Mouse (Mus musculus) lung, adult 18-20 months (tissue): ENCODE data around the gene March2.

ENCODE experiments used
- DNase-seq, 2 experiments: peaks; one replicate each; pipeline ENCODE4 v3.0.0; 2022; ENCODE audit warnings: mixed read lengths in 2 of 2

The March2 gene

GRCm38 (mm10) chr17:33717246-33717645 is 1.2 kb downstream of the March2 start:
- DNase-seq: no peak

- DNase-seq: no peak
Observed at GRCm38 (mm10) chr17:33714779-33715178, 3.7 kb downstream of the March2 start.

- DNase-seq: no peak
Observed at GRCm38 (mm10) chr17:33713271-33713670, 5.2 kb downstream of the March2 start.

- no peak for DNase-seq
Observed at GRCm38 (mm10) chr17:33709834-33710233, 8.6 kb downstream of the March2 start.

GRCm38 (mm10) chr17:33703091-33703490 is 15.4 kb downstream of the March2 start:
- no peak for DNase-seq

GRCm38 (mm10) chr17:33702178-33702577 is 16.3 kb downstream of the March2 start:
- no peak for DNase-seq

GRCm38 (mm10) chr17:33695471-33695870 is 23.0 kb downstream of the March2 start:
- no peak for DNase-seq

GRCm38 (mm10) chr17:33686760-33687159 is 31.7 kb downstream of the March2 start, which contains the start of gene Hnrnpm:
Gene Hnrnpm (minus strand): TSS chr17:33686860.
- no peak for DNase-seq

- DNase-seq: peak; percentile 98 to 99
Observed at GRCm38 (mm10) chr17:33685249-33685653, 33.2 kb downstream of the March2 start.

- peak; percentile 69 to 70 for DNase-seq
Observed at GRCm38 (mm10) chr17:33684671-33685231, 33.7 kb downstream of the March2 start.

GRCm38 (mm10) chr17:33681767-33682166 is 36.7 kb downstream of the March2 start:
- no peak for DNase-seq

GRCm38 (mm10) chr17:33678771-33679170 is 39.7 kb downstream of the March2 start:
- DNase-seq: no peak

- no peak for DNase-seq
Observed at GRCm38 (mm10) chr17:33676086-33676485, 42.4 kb downstream of the March2 start.

- peak; percentile 31 to 69 for DNase-seq
Observed at GRCm38 (mm10) chr17:33675452-33675851, 43.0 kb downstream of the March2 start.

GRCm38 (mm10) chr17:33673837-33674236 is 44.6 kb downstream of the March2 start:
- DNase-seq: no peak

GRCm38 (mm10) chr17:33669681-33670080 is 48.8 kb downstream of the March2 start:
- no peak for DNase-seq

GRCm38 (mm10) chr17:33666813-33667212 is 51.7 kb downstream of the March2 start:
- no peak for DNase-seq

GRCm38 (mm10) chr17:33649781-33650475 is 68.5 kb downstream of the March2 start:
- DNase-seq: no peak

GRCm38 (mm10) chr17:33645073-33645472 is 73.4 kb downstream of the March2 start:
- DNase-seq: no peak

GRCm38 (mm10) chr17:33644068-33644467 is 74.4 kb downstream of the March2 start:
- DNase-seq: no peak

- DNase-seq: no peak
Observed at GRCm38 (mm10) chr17:33639743-33640142, 78.7 kb downstream of the March2 start.

GRCm38 (mm10) chr17:33637516-33638276 is 80.8 kb downstream of the March2 start, which contains the start of gene Pram1:
Gene Pram1 (plus strand): TSS chr17:33638056.
- DNase-seq: peak in 1 of 2 experiments; percentile 21

GRCm38 (mm10) chr17:33637038-33637437 is 81.4 kb downstream of the March2 start:
- no peak for DNase-seq
